Mouse (Mus musculus) MEL (cell line): ENCODE measurements around the gene Cabp4. TPM values are rescaled to one million over a fixed set of nuclear protein-coding genes. Genes with fewer than 3 reads are reported as not detected.

Source experiments
- DNase-seq: peaks from one replicate; pipeline ENCODE4 v3.0.0; 2011; ENCODE audit warnings: low read depth, low spot score
- H3K27ac ChIP-seq: 2 replicates; pipeline ENCODE4 v1.5.1; 2012; ENCODE audit warnings: low read depth, mild to moderate bottlenecking, control low read depth, low read length, moderate library complexity; ENCODE audit not compliant: control insufficient read depth
- H3K27me3 ChIP-seq, 2 experiments: fragments of 150-350 bp in 1 of 2; sonication (generic) in 1 of 2; 2 replicates each; pipeline ENCODE4 v1.6.1; 2012; ENCODE audit warnings: low read length in 2 of 2, mild to moderate bottlenecking in 2 of 2, improper control_type of control experiment in 1 of 2, moderate library complexity in 1 of 2; ENCODE audit not compliant: insufficient read depth in 2 of 2, control insufficient read depth in 1 of 2
- H3K36me3 ChIP-seq, 2 experiments: 2 replicates each; pipeline ENCODE4 v1.6.1; 2012 to 2014; ENCODE audit warnings: low read length in 2 of 2, improper control_type of control experiment in 1 of 2, inconsistent platforms in 1 of 2, mild to moderate bottlenecking in 1 of 2; ENCODE audit not compliant: insufficient read depth in 2 of 2, control insufficient read depth in 1 of 2
- H3K4me1 ChIP-seq, 2 experiments: fragments of 150-350 bp in 1 of 2; sonication (generic) in 1 of 2; 2 replicates each; pipeline ENCODE4 v1.6.1; 2012; ENCODE audit warnings: low read length in 2 of 2, improper control_type of control experiment in 1 of 2, mild to moderate bottlenecking in 1 of 2; ENCODE audit not compliant: insufficient read depth in 2 of 2, control insufficient read depth in 1 of 2
- H3K4me3 ChIP-seq, 2 experiments: fragments of 150-350 bp in 1 of 2; sonication (generic) in 1 of 2; 2 replicates each; pipeline ENCODE4 v1.5.1; 2012; ENCODE audit warnings: low read depth in 2 of 2, low read length in 2 of 2, mild to moderate bottlenecking in 2 of 2, moderate library complexity in 2 of 2, control low read depth in 1 of 2, improper control_type of control experiment in 1 of 2; ENCODE audit not compliant: control insufficient read depth in 1 of 2, insufficient read depth in 1 of 2
- H3K79me2 ChIP-seq: 2 replicates; pipeline ENCODE4 v1.6.1; 2012; ENCODE audit warnings: mild to moderate bottlenecking, low read length, moderate library complexity; ENCODE audit not compliant: control insufficient read depth, poor library complexity, insufficient read depth
- H3K9ac ChIP-seq: 2 replicates; pipeline ENCODE4 v1.6.1; 2012; ENCODE audit warnings: low read depth, mild to moderate bottlenecking, control low read depth, low read length, moderate library complexity; ENCODE audit not compliant: control insufficient read depth, poor library complexity, severe bottlenecking
- H3K9me3 ChIP-seq: fragments of 150-350 bp; sonication (generic); replicated peaks from 2 replicates; pipeline ENCODE4 v1.6.1; 2012; ENCODE audit warnings: mild to moderate bottlenecking, low read length, improper control_type of control experiment, moderate library complexity; ENCODE audit not compliant: insufficient read depth
- BHLHE40 ChIP-seq: IDR thresholded peaks from 2 replicates; pipeline ENCODE4 v1.6.1; 2012; ENCODE audit warnings: low read depth, mild to moderate bottlenecking, inconsistent platforms, low read length, improper control_type of control experiment, borderline replicate concordance
- CHD1 ChIP-seq: IDR thresholded peaks from 2 replicates; pipeline ENCODE4 v1.6.1; 2012; ENCODE audit warnings: low read depth, mild to moderate bottlenecking, inconsistent platforms, low read length, improper control_type of control experiment
- CHD2 ChIP-seq: IDR thresholded peaks from 2 replicates; pipeline ENCODE4 v1.6.1; 2011; ENCODE audit warnings: low read length, improper control_type of control experiment
- CTCF ChIP-seq, 3 experiments: IDR thresholded peaks in 2 of 3; conservative IDR thresholded peaks in 1 of 3; 2 replicates each; pipeline ENCODE4 v1.5.1; 2011 to 2012; ENCODE audit warnings: low read length in 3 of 3, low read depth in 2 of 3, mild to moderate bottlenecking in 2 of 3, improper control_type of control experiment in 1 of 3, inconsistent platforms in 1 of 3, mixed read lengths in 1 of 3, moderate library complexity in 1 of 3; ENCODE audit not compliant: control insufficient read depth in 1 of 3, insufficient read depth in 1 of 3, poor library complexity in 1 of 3, severe bottlenecking in 1 of 3
- E2F4 ChIP-seq: IDR thresholded peaks from 2 replicates; pipeline ENCODE4 v1.6.1; 2011; ENCODE audit warnings: low read depth, low read length, improper control_type of control experiment, borderline replicate concordance
- ELF1 ChIP-seq: IDR thresholded peaks from 2 replicates; pipeline ENCODE4 v1.6.1; 2014; ENCODE audit warnings: low read depth, mild to moderate bottlenecking, inconsistent platforms, low read length, improper control_type of control experiment, moderate library complexity
- EP300 ChIP-seq, 2 experiments: IDR thresholded peaks; 2 replicates each; pipeline ENCODE4 v1.6.1; 2011; ENCODE audit warnings: improper control_type of control experiment in 2 of 2, low read length in 2 of 2, low read depth in 1 of 2, mild to moderate bottlenecking in 1 of 2
- ETS1 ChIP-seq: IDR thresholded peaks from 2 replicates; pipeline ENCODE4 v1.6.1; 2012; ENCODE audit warnings: low read depth, mild to moderate bottlenecking, inconsistent platforms, low read length, improper control_type of control experiment, moderate library complexity
- GABPA ChIP-seq: IDR thresholded peaks from 2 replicates; pipeline ENCODE4 v1.6.1; 2012; ENCODE audit warnings: low read depth, mild to moderate bottlenecking, inconsistent platforms, low read length, improper control_type of control experiment, moderate library complexity
- GATA1 ChIP-seq: IDR thresholded peaks from 2 replicates; pipeline ENCODE4 v1.6.1; 2011; ENCODE audit warnings: low read depth, low read length, improper control_type of control experiment
- HCFC1 ChIP-seq: IDR thresholded peaks from 2 replicates; pipeline ENCODE4 v1.6.1; 2012; ENCODE audit warnings: low read depth, mild to moderate bottlenecking, inconsistent platforms, low read length, improper control_type of control experiment, moderate library complexity
- JUND ChIP-seq: IDR thresholded peaks from 2 replicates; pipeline ENCODE4 v1.6.1; 2011; ENCODE audit warnings: low read depth, mild to moderate bottlenecking, improper control_type of control experiment, low read length
- KAT2A ChIP-seq: conservative IDR thresholded peaks from 2 replicates; pipeline ENCODE4 v1.6.1; 2012; ENCODE audit warnings: low read depth, low read length, improper control_type of control experiment, inconsistent platforms
- MAFK ChIP-seq: IDR thresholded peaks from 2 replicates; pipeline ENCODE4 v1.6.1; 2011; ENCODE audit warnings: low read depth, mild to moderate bottlenecking, low read length, improper control_type of control experiment, borderline replicate concordance
- MAX ChIP-seq: IDR thresholded peaks from 2 replicates; pipeline ENCODE4 v1.6.1; 2011; ENCODE audit warnings: low read length, improper control_type of control experiment
- MAZ ChIP-seq: IDR thresholded peaks from 2 replicates; pipeline ENCODE4 v1.6.1; 2012; ENCODE audit warnings: low read depth, mild to moderate bottlenecking, inconsistent platforms, low read length, improper control_type of control experiment
- MEF2A ChIP-seq: IDR thresholded peaks from 2 replicates; pipeline ENCODE4 v1.6.1; 2014; ENCODE audit warnings: low read depth, mild to moderate bottlenecking, inconsistent platforms, low read length, improper control_type of control experiment; ENCODE audit not compliant: poor library complexity, insufficient replicate concordance, severe bottlenecking; ENCODE audit errors: extremely low read depth
- MXI1 ChIP-seq: IDR thresholded peaks from 2 replicates; pipeline ENCODE4 v1.6.1; 2011; ENCODE audit warnings: mild to moderate bottlenecking, low read depth, low read length, improper control_type of control experiment
- MYB ChIP-seq: IDR thresholded peaks from 2 replicates; pipeline ENCODE4 v1.6.1; 2011; ENCODE audit warnings: mild to moderate bottlenecking, low read depth, low read length, improper control_type of control experiment
- MYC ChIP-seq: IDR thresholded peaks from 2 replicates; pipeline ENCODE4 v1.6.1; 2011; ENCODE audit warnings: low read depth, mild to moderate bottlenecking, low read length, improper control_type of control experiment, moderate library complexity
- NELFE ChIP-seq: IDR thresholded peaks from 2 replicates; pipeline ENCODE4 v1.6.1; 2011; ENCODE audit warnings: low read depth, low read length, improper control_type of control experiment
- NRF1 ChIP-seq: IDR thresholded peaks from 2 replicates; pipeline ENCODE4 v1.6.1; 2014; ENCODE audit warnings: low read depth, mild to moderate bottlenecking, inconsistent platforms, low read length, improper control_type of control experiment, moderate library complexity; ENCODE audit not compliant: poor library complexity, insufficient read depth, severe bottlenecking
- POLR2A ChIP-seq, 2 experiments: IDR thresholded peaks; 2 replicates each; pipeline ENCODE4 v1.6.1; 2011 to 2012; ENCODE audit warnings: low read length in 2 of 2, mild to moderate bottlenecking in 2 of 2, control low read depth in 1 of 2, improper control_type of control experiment in 1 of 2, low read depth in 1 of 2, moderate library complexity in 1 of 2; ENCODE audit not compliant: control insufficient read depth in 1 of 2, insufficient read depth in 1 of 2, poor library complexity in 1 of 2
- POLR2AphosphoS2 ChIP-seq: IDR thresholded peaks from 2 replicates; pipeline ENCODE4 v1.6.1; 2011; ENCODE audit warnings: low read length, improper control_type of control experiment
- POLR2AphosphoS5 ChIP-seq: IDR thresholded peaks from 2 replicates; pipeline ENCODE4 v1.6.1; 2012; ENCODE audit warnings: low read depth, borderline replicate concordance, mild to moderate bottlenecking, inconsistent platforms, low read length, moderate library complexity, mixed read lengths
- RAD21 ChIP-seq: IDR thresholded peaks from 2 replicates; pipeline ENCODE4 v1.6.1; 2011; ENCODE audit warnings: mild to moderate bottlenecking, low read depth, low read length, improper control_type of control experiment
- SIN3A ChIP-seq: IDR thresholded peaks from 2 replicates; pipeline ENCODE4 v1.6.1; 2012; ENCODE audit warnings: low read length, improper control_type of control experiment, inconsistent platforms
- SMC3 ChIP-seq: IDR thresholded peaks from 2 replicates; pipeline ENCODE4 v1.6.1; 2011; ENCODE audit warnings: low read depth, low read length, improper control_type of control experiment
- TAL1 ChIP-seq: IDR thresholded peaks from 2 replicates; pipeline ENCODE4 v1.6.1; 2012; ENCODE audit warnings: mild to moderate bottlenecking, inconsistent platforms, low read length, moderate library complexity, mixed read lengths
- TBP ChIP-seq: IDR thresholded peaks from 2 replicates; pipeline ENCODE4 v1.8.0; 2011; ENCODE audit warnings: low read depth, low read length, improper control_type of control experiment
- TCF12 ChIP-seq: IDR thresholded peaks from 2 replicates; pipeline ENCODE4 v1.6.1; 2014; ENCODE audit warnings: low read depth, mild to moderate bottlenecking, inconsistent platforms, low read length, improper control_type of control experiment, moderate library complexity
- UBTF ChIP-seq: IDR thresholded peaks from 2 replicates; pipeline ENCODE4 v1.6.1; 2012; ENCODE audit warnings: low read depth, mild to moderate bottlenecking, inconsistent platforms, low read length, improper control_type of control experiment, moderate library complexity, borderline replicate concordance; ENCODE audit not compliant: insufficient read depth
- USF1 ChIP-seq: IDR thresholded peaks from 2 replicates; pipeline ENCODE4 v1.6.1; 2014; ENCODE audit warnings: low read depth, mild to moderate bottlenecking, inconsistent platforms, low read length, improper control_type of control experiment, moderate library complexity
- USF2 ChIP-seq, 2 experiments: IDR thresholded peaks; 2 replicates each; pipeline ENCODE4 v1.6.1; 2011 to 2012; ENCODE audit warnings: improper control_type of control experiment in 2 of 2, low read length in 2 of 2, borderline replicate concordance in 1 of 2, inconsistent platforms in 1 of 2, low read depth in 1 of 2, mild to moderate bottlenecking in 1 of 2; ENCODE audit not compliant: insufficient read depth in 1 of 2
- ZC3H11A ChIP-seq: IDR thresholded peaks from 2 replicates; pipeline ENCODE4 v1.6.1; 2012; ENCODE audit warnings: low read depth, mild to moderate bottlenecking, inconsistent platforms, low read length, improper control_type of control experiment
- ZKSCAN1 ChIP-seq: IDR thresholded peaks from 2 replicates; pipeline ENCODE4 v1.6.1; 2012; ENCODE audit warnings: low read depth, mild to moderate bottlenecking, inconsistent platforms, low read length, improper control_type of control experiment, moderate library complexity
- ZMIZ1 ChIP-seq: IDR thresholded peaks from 2 replicates; pipeline ENCODE4 v1.6.1; 2012; ENCODE audit warnings: low read depth, mild to moderate bottlenecking, inconsistent platforms, low read length, improper control_type of control experiment, moderate library complexity
- ZNF384 ChIP-seq: IDR thresholded peaks from 2 replicates; pipeline ENCODE4 v1.6.1; 2012; ENCODE audit warnings: low read depth, mild to moderate bottlenecking, inconsistent platforms, low read length, improper control_type of control experiment
- polyA plus RNA-seq, 2 experiments: library from polyadenylated mRNA; stranded (reverse) in 1 of 2; unstranded in 1 of 2; fragments of >175 nt in 1 of 2; fragments of >200 nt in 1 of 2; gene quantifications; 2 replicates each; pipeline versions ENCODE4 v1.2.1 to v1.2.4; 2012; ENCODE audit warnings: low replicate concordance in 2 of 2, low read depth in 1 of 2; ENCODE audit not compliant: insufficient read length in 2 of 2, insufficient read depth in 1 of 2, missing spikeins in 1 of 2
- total RNA-seq: library from RNA; depleted of rRNA; stranded (reverse); fragments of 300-350 nt; gene quantifications from 2 replicates; pipeline ENCODE4 v1.2.3, GENCODE M21; 2012

The Cabp4 gene
- total and polyA plus RNA-seq, 3 experiments = 0.08 to 0.24 TPM; not detected in 1

DNA sequence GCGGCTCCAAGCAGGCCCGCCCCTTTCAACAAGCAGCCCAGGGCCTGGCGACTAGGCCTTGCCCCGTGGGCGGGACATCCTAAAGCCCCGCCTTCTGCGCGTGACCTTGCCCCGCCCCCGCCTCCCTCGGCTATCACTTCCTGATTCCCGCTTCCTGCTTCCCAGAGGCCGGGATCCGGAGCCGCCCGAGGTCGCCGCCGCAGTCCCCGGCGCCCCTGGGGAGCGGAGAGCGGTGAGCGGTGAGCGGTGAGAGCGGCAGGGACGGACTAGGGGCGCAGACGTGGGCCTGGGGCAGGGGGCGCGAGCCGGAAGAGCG lies 4.6 kb upstream of the Cabp4 start, which contains the start of gene Coro1b:
TSS of gene Coro1b (plus strand) at position 129 of the 316 bp plus-strand sequence.
- Histone ChIP-seq H3K27me3 (no peaks in the 10 kb centered on the region), H3K27ac (no peak within 1 kb of the TSS), H3K4me3 (peak within 1 kb of the TSS; percentile 73 to 99), H3K9ac (peak within 1 kb of the TSS; percentile 78), H3K36me3 (peaks cover 0 to 3% of the 10 kb centered on the region in 2 experiments; a peak in 1 of 4 replicates), H3K9me3 (no peaks in the 10 kb centered on the region), H3K79me2 (peaks cover 9% of the 10 kb centered on the region), H3K4me1 (peaks cover 5 to 14% of the 10 kb centered on the region in 2 experiments; a peak in 3 of 4 replicates)
- peak; percentile 93 for DNase-seq
- TF ChIP-seq MYC (no peak), E2F4 (no peak), MEF2A (no peak), ETS1 (no peak), CHD1 (no peak), ZKSCAN1 (no peak), RAD21 (no peak), MAZ (peak; percentile 21; the same call in 1 of the 2 replicates), NELFE (peak; percentile 68), UBTF (no peak), POLR2A (IDR thresholded peaks at IDR 0.05; ENCODE audit: control insufficient read depth in 1 of 2, insufficient read depth in 1 of 2, low read depth in 1 of 2, low read length in 2 of 2, poor library complexity in 1 of 2) (peak; percentile 47 to 67; a peak in 2 of 4 replicates), JUND (no peak), TCF12 (no peak), USF2 (IDR thresholded peaks at IDR 0.05; ENCODE audit: borderline replicate concordance in 1 of 2, insufficient read depth in 1 of 2, low read depth in 1 of 2, low read length in 2 of 2) (no peak), EP300 (IDR thresholded peaks at IDR 0.05; ENCODE audit: low read depth in 1 of 2, low read length in 2 of 2) (no peak), HCFC1 (peak; percentile 76), SIN3A (peak; percentile 51), USF1 (peak; percentile 85), GABPA (no peak), MAX (no peak), NRF1 (peak; percentile 39; the same call in 1 of the 2 replicates), MXI1 (no peak; the same call in 1 of the 2 replicates), ZNF384 (no peak), ZMIZ1 (peak; percentile 37; the same call in 1 of the 2 replicates), MAFK (no peak), CTCF (IDR thresholded peaks at IDR 0.05 in 2 of 3, conservative IDR thresholded peaks at IDR 0.05 in 1 of 3; ENCODE audit: control insufficient read depth in 1 of 3, insufficient read depth in 1 of 3, low read depth in 2 of 3, low read length in 3 of 3, poor library complexity in 1 of 3, severe bottlenecking in 1 of 3) (no peak), TBP (no peak), CHD2 (no peak), ELF1 (peak; percentile 96), POLR2AphosphoS2 (peak; percentile 63; the same call in 1 of the 2 replicates), BHLHE40 (peak; percentile 97), TAL1 (no peak), GATA1 (no peak), ZC3H11A (no peak), KAT2A (no peak), SMC3 (no peak), MYB (no peak), POLR2AphosphoS5 (no peak)
